Mouse (Mus musculus) layer of hippocampus, adult 8-10 months (tissue): Measurements from ENCODE around the gene Bpifa5. TPM values are rescaled to one million over a fixed set of nuclear protein-coding genes. Genes with fewer than 3 reads are reported as not detected.
"Not testable (repeated sequence)": the region's sequence is repeated elsewhere in the genome, so short reads cannot be mapped to it uniquely, and the experiment has no call there.

Source experiments
- DNase-seq, 2 experiments: peaks; one replicate each; pipeline ENCODE4 v3.0.0; 2022; ENCODE audit warnings: low spot score in 2 of 2
- total RNA-seq, 4 experiments: library from RNA; stranded (reverse); gene quantifications; 2 replicates each; pipeline ENCODE4 v1.2.4; 2022

The Bpifa5 gene
- not detected for total RNA-seq

- no peak for DNase-seq
These were observed at the start of gene Bpifa5 for GRCm38 (mm10) chr2:154162307-154162706. Bpifa5 (plus strand) TSS chr2:154162607.

GRCm38 (mm10) chr2:154117381-154117780 lies 45.0 kb upstream of the Bpifa5 start:
- DNase-seq, result no peak

- no peak for DNase-seq
These were observed 32.3 kb upstream of the Bpifa5 start, which contains the start of gene Bpifa3 for GRCm38 (mm10) chr2:154130120-154130519. Bpifa3 (plus strand) TSS chr2:154130336.

- DNase-seq, result no peak
These were observed 19.8 kb upstream of the Bpifa5 start, which contains the start of gene Bpifa1 for GRCm38 (mm10) chr2:154142580-154142979. Bpifa1 (plus strand) TSS chr2:154142880.

GRCm38 (mm10) chr2:154143735-154144134 lies 18.7 kb upstream of the Bpifa5 start:
- no peak for DNase-seq

GRCm38 (mm10) chr2:154147496-154147895 lies 14.9 kb upstream of the Bpifa5 start:
- no peak for DNase-seq

- peak in 1 of 2 experiments; percentile 27 for DNase-seq
These were observed 4.0 kb upstream of the Bpifa5 start for GRCm38 (mm10) chr2:154158433-154158832.

- no peak for DNase-seq
These were observed 899 bp downstream of the Bpifa5 start for GRCm38 (mm10) chr2:154163306-154163705.

GRCm38 (mm10) chr2:154169172-154169571 lies 6.8 kb downstream of the Bpifa5 start:
- no peak for DNase-seq

- DNase-seq, result no peak
These were observed 9.2 kb downstream of the Bpifa5 start for GRCm38 (mm10) chr2:154171621-154172020.

GRCm38 (mm10) chr2:154173313-154173712 lies 10.9 kb downstream of the Bpifa5 start:
- peak in 1 of 2 experiments; percentile 53 for DNase-seq

- not testable (repeated sequence) for DNase-seq
These were observed 19.5 kb downstream of the Bpifa5 start for GRCm38 (mm10) chr2:154181900-154182299.

GRCm38 (mm10) chr2:154183061-154183460 lies 20.7 kb downstream of the Bpifa5 start:
- not testable (repeated sequence) for DNase-seq

- DNase-seq, result no peak
These were observed 22.9 kb downstream of the Bpifa5 start for GRCm38 (mm10) chr2:154185319-154185718.

GRCm38 (mm10) chr2:154185748-154186147 lies 23.3 kb downstream of the Bpifa5 start:
- no peak for DNase-seq

GRCm38 (mm10) chr2:154187468-154187867 lies 25.1 kb downstream of the Bpifa5 start:
- no peak for DNase-seq

GRCm38 (mm10) chr2:154189877-154190434 lies 27.5 kb downstream of the Bpifa5 start:
- no peak for DNase-seq

GRCm38 (mm10) chr2:154190546-154191258 lies 28.3 kb downstream of the Bpifa5 start, which contains the start of gene Bpifb1:
Bpifb1 (plus strand) TSS chr2:154190818.
- DNase-seq, result no peak

GRCm38 (mm10) chr2:154192141-154192540 lies 29.7 kb downstream of the Bpifa5 start:
- DNase-seq, result no peak

- DNase-seq, result no peak
These were observed 30.7 kb downstream of the Bpifa5 start for GRCm38 (mm10) chr2:154193071-154193470.

- no peak for DNase-seq
These were observed 31.6 kb downstream of the Bpifa5 start for GRCm38 (mm10) chr2:154193994-154194504.

GRCm38 (mm10) chr2:154197036-154197435 lies 34.6 kb downstream of the Bpifa5 start:
- DNase-seq, result no peak

- DNase-seq, result peak in 1 of 2 experiments; percentile 36
These were observed 42.2 kb downstream of the Bpifa5 start for GRCm38 (mm10) chr2:154204630-154205029.
